Mouse (Mus musculus) inflammation-experienced regulatory T-cells, adult 16 weeks (primary cell): Measurements from ENCODE around the gene Pla2g6. TPM values are rescaled to one million over a fixed set of nuclear protein-coding genes. Genes with fewer than 3 reads are reported as not detected.

Experiments
- polyA plus RNA-seq: library from polyadenylated mRNA; unstranded; fragments of 100-300 nt; shearing (Covaris generic); gene quantifications from one replicate; pipeline ENCODE4 v1.2.1, GENCODE M21; 2017

Gene Pla2g6
- polyA plus RNA-seq: 19.7 TPM

DNA sequence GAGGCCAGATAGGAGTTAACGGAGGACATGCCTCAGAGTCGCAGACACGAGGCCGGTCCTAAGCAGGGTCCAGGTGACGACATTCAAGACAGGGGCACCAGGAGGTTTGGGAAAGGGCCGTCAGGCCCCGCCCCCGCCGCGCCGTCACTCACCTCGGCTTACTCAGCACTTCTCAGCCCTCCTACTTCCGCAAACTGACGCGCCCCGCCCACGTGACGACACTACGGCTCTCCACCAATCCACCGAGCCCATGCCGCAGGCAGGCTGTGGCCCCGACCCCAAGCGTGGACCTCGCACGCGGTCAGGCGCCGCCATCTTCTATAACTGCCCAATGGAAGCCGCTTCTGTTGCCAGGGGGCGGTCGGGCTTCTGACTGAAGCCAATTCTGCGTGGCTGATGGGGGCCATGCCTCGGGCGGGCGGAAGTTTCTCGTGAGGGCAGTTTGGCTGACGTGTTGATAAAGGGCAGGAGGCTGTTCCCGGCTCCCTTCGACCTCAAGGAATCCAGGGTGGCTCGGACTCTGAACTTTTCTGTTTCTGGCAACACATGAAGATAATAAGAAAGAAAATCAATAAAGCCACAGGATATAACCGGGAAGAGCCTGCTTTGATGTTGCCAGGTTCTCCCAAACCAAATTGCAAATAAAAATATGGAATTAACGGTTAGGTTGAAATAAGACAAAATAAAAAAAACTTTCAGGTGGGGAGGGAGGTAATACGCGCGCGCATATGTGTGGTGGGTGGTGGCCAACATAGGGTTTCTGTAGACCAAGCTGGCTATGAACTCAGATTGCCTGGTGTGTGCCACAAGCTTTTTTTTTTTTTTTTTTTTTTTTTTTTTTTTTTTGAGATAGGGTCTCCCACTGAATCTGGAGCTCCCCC, at the start of gene Pla2g6:
Gene Pla2g6 (minus strand): TSS at position 333 of the 881 bp plus-strand sequence.

DNA sequence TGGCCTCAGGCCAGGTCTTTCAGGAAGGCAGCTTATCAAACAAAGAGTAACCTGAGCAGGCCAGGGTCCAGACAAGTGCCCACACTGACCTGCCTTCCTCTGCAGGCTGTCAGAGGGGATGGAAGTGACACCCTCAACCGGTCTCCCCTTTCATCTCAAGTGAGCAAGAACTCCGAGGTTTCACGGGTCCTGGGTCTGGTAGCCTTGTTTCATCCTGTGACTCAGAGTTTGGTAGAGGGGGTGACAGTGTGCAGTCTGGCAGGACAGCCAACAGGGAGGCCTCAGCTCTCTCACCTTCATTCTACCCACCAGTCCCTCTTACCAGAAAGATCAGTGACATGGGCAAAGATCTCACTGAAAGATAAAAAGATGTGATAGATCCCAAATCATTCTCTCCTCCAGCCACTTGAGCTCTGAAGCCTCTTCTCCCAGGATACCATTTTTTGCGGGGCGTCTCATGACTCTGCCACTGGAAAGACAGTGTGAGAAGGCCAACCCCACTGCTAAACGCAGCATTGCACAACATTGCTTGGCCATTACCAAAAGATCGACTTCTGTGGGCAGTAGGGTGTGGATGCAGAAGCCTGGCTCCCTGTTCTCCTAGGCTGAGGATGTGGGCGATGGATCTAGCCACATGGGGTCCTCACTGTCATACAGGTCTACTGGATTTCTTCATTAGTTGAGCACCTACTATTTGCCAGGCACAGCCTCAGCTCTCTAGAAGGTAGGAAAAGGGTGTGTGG, 18.0 kb upstream of the Pla2g6 start, which contains the start of gene Maff:
Gene Maff (plus strand): TSS at position 571 of the 743 bp plus-strand sequence.

DNA sequence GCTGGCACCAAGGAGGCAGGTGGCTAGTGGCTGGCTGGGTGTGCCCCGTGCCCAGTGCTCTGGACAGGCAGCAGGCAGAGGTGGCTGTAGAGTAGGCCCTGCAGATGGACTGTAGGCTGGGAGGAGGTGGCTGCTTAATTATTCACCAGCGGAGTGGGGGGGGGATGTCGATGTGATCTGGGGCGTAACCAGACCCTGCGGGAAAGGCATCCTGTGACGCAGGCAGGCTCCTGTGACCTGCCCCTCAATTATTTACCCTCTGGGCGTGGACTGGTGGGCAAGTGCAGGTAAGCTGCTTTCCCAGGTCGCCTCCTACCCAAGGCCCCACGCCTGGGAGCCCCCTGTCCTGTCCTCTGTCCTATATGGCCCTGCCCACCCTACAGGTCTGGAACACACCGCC, 42.8 kb downstream of the Pla2g6 start, which contains the start of gene Baiap2l2:
Gene Baiap2l2 (minus strand): TSS at position 139 of the 400 bp plus-strand sequence.

DNA sequence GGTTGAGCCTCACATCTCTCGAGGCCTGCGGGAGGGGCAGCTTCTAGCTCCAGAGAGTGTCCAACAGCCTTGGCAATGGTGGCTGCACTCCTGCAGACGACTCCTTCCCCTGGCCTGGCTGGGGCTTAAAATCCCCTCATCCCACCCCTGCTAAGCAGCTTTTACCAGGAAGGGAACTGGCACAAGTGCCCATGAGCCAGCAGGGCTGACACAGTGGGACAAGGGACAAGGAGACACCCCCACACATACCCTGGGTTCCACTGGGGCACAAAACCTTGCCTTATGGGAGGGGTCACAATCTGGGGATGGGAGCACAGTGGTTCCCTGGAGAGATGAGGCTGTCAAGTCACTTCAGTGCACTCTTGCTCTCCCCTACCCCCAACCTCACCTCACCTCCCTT, 73.5 kb downstream of the Pla2g6 start, which contains the start of gene Slc16a8:
Gene Slc16a8 (minus strand): TSS at position 101 of the 400 bp plus-strand sequence.

Other genes starting within 250 kb of the Pla2g6 start
- 27.1 TPM for gene Micall1, start 219.5 kb downstream of the Pla2g6 start, polyA plus RNA-seq
- 166 TPM for gene Polr2f, start 187.4 kb downstream of the Pla2g6 start, polyA plus RNA-seq
- gene 1700088E04Rik, start 187.1 kb downstream of the Pla2g6 start, polyA plus RNA-seq: 0.40 TPM
- gene Sox10, start 163.2 kb downstream of the Pla2g6 start, polyA plus RNA-seq: not detected
- gene Pick1, start 99.2 kb downstream of the Pla2g6 start, polyA plus RNA-seq: 45.8 TPM
- not detected for gene Gm49486, start 99.0 kb downstream of the Pla2g6 start, polyA plus RNA-seq
- gene Slc16a8, start 73.6 kb downstream of the Pla2g6 start, polyA plus RNA-seq: not detected
- gene Baiap2l2, start 42.9 kb downstream of the Pla2g6 start, polyA plus RNA-seq: 0.52 TPM
- gene Maff, start 18.2 kb upstream of the Pla2g6 start, polyA plus RNA-seq: 0.96 TPM
- 36.9 TPM for gene Tmem184b, start 75.2 kb upstream of the Pla2g6 start, polyA plus RNA-seq
- 6.4 TPM for gene Csnk1e, start 127.2 kb upstream of the Pla2g6 start, polyA plus RNA-seq
- gene Kcnj4, start 176.9 kb upstream of the Pla2g6 start, polyA plus RNA-seq: not detected
- gene Kdelr3, start 188.0 kb upstream of the Pla2g6 start, polyA plus RNA-seq: 0.48 TPM
- 23.9 TPM for gene Ddx17, start 218.4 kb upstream of the Pla2g6 start, polyA plus RNA-seq